Mouse (Mus musculus): ENCODE measurements at regions not wholly inside any gene's neighbourhood (a gene's known extent, or its start where the extent isn't known, plus 50 kb on each side); places are given as distances from the start of the nearest gene placed in this dataset.
"Not testable (repeated sequence)": the region's sequence is repeated elsewhere in the genome, so short reads cannot be mapped to it uniquely, and the experiment has no call there.

GRCm38 (mm10) chr5:74825517-74826254 is 123.0 kb upstream of the Lnx1 start:
- no peak for DNase-seq

GRCm38 (mm10) chr5:74823719-74824118 is 121.0 kb upstream of the Lnx1 start:
- peak; percentile 30 for DNase-seq

- DNase-seq: no peak
These were observed 119.3 kb upstream of the Lnx1 start for GRCm38 (mm10) chr5:74821969-74822368.

DNA sequence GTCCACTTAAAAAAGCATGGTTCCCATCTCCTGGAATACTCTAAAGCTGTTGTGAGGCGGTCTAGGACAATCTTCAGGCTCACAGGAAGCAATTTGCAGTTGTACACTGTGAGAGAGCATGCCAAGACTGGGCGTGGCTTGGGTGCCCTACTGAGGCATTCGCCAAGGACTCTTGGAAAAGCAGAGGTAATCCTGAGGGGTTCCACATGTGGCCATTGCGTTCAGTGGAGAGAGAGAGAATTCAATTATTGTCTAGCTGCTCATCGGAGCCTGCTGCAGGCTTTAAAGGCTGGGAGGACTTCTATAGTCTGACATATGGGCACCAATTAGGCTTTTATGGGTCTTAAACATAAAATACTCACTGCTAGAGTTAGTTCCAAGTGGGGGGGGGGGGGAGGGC is 113.8 kb upstream of the Lnx1 start:
- peak; percentile 25 for DNase-seq

- peak; percentile 24 for DNase-seq
These were observed 110.7 kb upstream of the Lnx1 start for GRCm38 (mm10) chr5:74813396-74813795.

DNA sequence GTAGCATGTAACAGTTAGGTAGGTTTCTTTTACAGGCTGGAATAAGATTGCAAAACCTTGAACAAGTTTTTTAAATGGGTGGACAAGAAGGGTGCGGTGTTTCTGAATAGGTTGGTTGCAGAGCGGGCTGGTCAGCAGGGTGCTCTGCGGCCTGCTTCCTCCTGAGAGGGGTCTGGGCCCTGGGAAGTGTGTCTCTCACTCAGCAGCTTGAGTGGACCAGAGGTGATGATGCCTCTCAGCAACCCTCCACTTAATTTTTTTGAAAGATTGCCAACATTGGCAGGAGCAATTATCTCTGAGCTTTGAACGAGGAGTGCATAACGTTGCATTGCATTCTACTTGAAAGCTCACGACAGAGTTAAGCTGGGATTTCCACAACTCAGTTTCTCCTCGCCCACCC is 108.3 kb upstream of the Lnx1 start:
- no peak for DNase-seq

DNA sequence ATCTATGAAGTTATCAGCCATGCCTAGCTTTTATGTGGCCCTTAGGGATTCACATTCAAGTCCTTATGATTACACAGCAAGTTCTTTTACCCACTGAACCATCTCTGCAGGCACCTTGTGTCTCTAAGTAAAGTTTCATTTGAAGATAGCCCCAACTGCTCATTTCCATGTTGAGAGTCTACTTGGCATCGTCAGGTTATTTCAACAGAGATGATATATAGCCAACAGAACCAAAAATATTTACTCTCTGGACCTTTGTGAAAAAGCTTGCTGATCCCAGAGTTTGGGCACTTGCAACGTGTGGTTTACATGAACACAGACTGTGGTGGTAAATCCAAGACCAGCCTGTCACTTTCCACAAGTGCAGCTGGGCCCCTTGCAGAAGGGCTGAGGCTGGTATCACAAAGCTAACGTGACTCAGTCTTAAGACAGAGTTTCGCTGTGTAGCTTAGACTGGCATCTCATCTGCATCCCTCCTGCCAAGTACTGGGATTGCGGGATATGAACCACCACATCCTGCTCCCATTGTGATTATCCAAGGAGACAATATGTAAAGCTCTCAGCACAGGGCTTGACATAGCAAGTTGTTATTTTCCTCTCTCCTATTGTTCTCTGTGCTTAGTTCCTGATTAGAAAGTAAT is 105.0 kb upstream of the Lnx1 start:
- no peak for DNase-seq

GRCm38 (mm10) chr5:74801946-74802345 is 99.2 kb upstream of the Lnx1 start:
- DNase-seq: no peak

- no peak for DNase-seq
These were observed 97.6 kb upstream of the Lnx1 start for GRCm38 (mm10) chr5:74800351-74800750.

DNA sequence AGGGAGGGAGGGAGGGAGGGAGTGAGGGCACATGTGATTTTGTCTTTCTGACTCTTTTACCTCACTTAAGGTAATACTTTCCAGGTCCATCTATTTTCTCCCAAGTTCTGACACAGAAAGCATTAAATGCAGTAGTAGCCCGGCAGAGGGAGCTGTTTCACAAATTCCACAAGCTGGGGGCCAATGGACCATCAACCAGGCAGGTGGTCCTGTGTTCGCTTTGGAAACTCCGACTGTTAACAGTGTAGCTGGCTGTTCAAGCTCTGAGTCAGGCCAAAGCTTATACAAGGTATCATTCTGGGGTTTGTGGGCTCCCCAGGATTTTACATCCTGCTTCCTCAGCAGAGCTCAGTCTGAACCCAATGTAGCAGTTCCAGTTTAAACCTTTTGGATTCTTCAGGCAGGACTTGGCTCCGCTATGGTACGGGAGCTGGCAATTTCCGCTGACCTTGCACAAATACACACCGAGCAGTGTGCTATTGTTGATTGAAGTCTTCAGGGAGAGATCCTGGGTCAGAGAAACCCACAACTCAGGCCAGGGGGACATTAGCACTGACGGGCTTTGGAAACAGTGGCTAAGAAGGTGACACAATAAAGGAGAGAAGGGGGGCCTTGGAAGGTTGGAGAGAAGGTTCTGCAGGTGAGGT is 93.8 kb upstream of the Lnx1 start:
- DNase-seq: peak; percentile 43

DNA sequence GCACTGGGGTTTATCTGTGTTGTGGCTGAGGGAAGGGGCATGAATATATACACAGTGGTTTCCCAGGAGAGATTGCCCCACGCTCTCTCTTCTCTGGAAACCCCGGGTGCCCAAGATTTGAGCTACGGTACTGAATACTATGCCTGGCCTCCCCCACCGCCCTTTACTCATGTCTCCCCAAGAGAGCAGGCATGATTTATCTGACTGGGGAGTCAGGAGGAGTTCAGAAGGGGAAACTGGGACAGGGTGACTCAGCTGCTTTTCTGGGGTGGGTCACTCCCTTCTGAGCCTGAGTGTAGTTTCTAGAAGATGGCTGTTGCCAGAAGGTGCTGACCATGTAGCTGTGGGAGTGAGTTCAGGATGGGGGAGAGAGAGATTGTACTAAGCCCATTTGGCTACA is 92.0 kb upstream of the Lnx1 start:
- DNase-seq: peak; percentile 71

DNA sequence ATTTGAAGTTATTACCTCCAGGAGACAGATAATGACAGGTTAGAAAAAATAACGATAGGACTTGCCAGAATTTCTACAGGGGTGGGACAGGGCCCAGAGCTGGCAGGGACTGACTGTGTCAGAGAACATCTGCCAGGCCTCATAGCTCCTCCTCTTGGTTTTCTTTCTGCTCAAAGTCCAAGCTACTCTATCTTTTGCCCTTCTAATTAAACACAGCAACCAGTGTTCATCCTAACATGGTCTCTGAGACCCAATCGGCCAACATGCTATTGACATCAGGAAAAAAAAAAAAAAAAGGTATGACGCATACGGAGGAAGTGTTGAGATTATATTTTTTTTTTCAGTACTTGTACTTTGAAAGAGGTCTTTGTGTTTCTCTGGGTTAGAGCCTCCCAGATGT is 90.7 kb upstream of the Lnx1 start:
- peak; percentile 22 for DNase-seq

GRCm38 (mm10) chr5:74792936-74793335 is 90.2 kb upstream of the Lnx1 start:
- DNase-seq: no peak

- peak; percentile 94 for DNase-seq
These were observed 89.6 kb upstream of the Lnx1 start for GRCm38 (mm10) chr5:74792301-74792700.

DNA sequence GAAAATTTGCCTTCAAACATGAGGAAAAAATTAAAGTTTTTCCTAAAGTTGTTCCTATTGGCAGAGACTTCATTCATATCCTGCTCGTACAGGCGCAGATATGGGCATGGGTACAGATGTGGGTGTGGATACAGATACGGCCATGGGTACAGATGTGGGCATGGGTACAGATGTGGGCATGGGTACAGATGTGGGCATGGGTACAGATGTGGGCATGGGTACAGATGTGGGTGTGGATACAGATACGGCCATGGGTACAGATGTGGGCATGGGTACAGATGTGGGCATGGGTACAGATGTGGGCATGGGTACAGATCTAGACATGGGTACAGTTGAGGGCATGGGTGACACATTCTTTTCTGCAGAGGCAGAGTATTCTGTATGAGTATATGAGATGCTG is 87.8 kb upstream of the Lnx1 start:
- DNase-seq: not testable (repeated sequence)

DNA sequence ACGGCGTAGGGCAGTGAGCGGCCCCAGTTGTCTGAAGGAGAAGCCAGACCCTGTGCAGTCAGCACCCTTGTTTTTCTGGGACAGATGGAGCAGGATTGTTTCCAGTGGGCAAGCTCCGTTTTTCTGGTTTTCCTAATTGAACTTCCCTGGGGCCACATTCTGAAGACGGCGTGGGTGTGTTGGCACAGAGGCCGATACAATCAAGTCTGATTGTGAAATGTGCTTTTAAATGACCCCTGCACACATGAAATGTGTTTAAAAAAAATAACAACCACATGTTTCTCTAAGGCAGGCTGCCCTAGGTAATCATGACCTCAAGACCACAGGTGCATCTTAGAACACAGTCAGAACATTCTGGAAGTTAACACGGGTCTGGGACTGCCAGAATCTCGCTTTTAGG is 81.2 kb upstream of the Lnx1 start:
- DNase-seq: peak; percentile 25

GRCm38 (mm10) chr5:74778076-74778465 is 75.4 kb upstream of the Lnx1 start:
- no peak for DNase-seq

GRCm38 (mm10) chr5:74777381-74778075 is 74.8 kb upstream of the Lnx1 start:
- peak; percentile 83 for DNase-seq

DNA sequence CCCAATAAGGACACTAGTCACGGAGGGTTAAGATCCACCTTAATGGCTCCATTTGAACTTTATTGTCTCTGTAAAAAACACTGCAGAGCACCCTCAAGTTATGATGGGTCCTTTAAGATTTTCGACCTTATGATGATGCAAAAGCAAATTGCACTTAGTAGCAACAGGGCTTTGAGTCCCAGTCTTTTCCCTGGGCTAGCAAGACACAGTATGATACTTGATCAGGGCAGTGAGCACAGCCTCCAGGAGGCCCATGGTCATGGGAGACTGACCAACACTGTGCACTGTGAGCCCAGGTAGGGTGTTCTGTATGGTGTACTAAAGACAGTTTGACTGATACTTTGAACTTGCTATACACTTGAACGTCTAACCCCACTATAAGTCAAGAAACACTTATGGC is 73.4 kb upstream of the Lnx1 start:
- no peak for DNase-seq

DNA sequence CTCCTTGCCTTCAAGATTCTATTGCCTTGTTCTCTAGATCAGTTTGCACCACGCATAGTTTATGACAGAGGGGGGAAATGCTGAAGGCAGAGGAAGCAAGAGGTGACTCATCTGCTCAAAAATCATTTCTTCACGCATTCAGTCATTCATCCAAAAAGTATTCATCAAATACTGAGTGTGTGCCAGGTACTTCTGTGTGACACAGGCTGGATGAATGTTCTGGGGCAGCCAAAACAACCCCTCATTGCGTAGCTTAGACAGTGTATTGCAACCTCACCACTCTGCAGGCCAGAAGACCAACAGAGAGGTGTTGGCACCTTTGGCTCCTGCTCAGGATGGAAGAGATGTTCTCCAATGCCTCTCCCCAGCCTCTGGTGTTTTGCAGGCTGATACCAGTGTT is 72.9 kb upstream of the Lnx1 start:
- DNase-seq: no peak

- no peak for DNase-seq
These were observed 71.1 kb upstream of the Lnx1 start for GRCm38 (mm10) chr5:74773558-74774429.

- no peak for DNase-seq
These were observed 68.4 kb upstream of the Lnx1 start for GRCm38 (mm10) chr5:74771121-74771520.
